Mouse (Mus musculus) bone marrow macrophage, adult 2 months (primary cell): ENCODE measurements around the gene Grm4.

Experiments
- CTCF ChIP-seq: IDR thresholded peaks from 2 replicates; pipeline ENCODE4 v1.5.1; 2012; ENCODE audit warnings: low read depth, mild to moderate bottlenecking, low read length, moderate library complexity
- POLR2A ChIP-seq: IDR thresholded peaks from 2 replicates; pipeline ENCODE4 v1.6.1; 2012; ENCODE audit warnings: mild to moderate bottlenecking, low read depth, low read length, borderline replicate concordance

GRCm38 (mm10) chr17:27389221-27390000 lies 131.8 kb downstream of the Grm4 start:
- TF ChIP-seq POLR2A (no peak), CTCF (no peak)
